Mouse (Mus musculus) heart, adult 2 months (tissue): ENCODE data around the gene Ndufs8.

Experiments
- CTCF ChIP-seq: fragments of 200-600 bp; IDR thresholded peaks from 2 replicates; pipeline ENCODE4 v1.8.1; 2022; ENCODE audit warnings: antibody characterized with exemption, mild to moderate bottlenecking, moderate library complexity
- EP300 ChIP-seq: fragments of 200-500 bp; IDR thresholded peaks from 2 replicates; pipeline ENCODE4 v1.6.1; 2011; ENCODE audit warnings: low read depth, low read length, control low read depth; ENCODE audit not compliant: insufficient read depth
- POLR2A ChIP-seq: fragments of 200-500 bp; IDR thresholded peaks from 2 replicates; pipeline ENCODE4 v1.6.1; 2011; ENCODE audit warnings: mild to moderate bottlenecking, low read depth, low read length, control low read depth; ENCODE audit not compliant: insufficient read depth

DNA sequence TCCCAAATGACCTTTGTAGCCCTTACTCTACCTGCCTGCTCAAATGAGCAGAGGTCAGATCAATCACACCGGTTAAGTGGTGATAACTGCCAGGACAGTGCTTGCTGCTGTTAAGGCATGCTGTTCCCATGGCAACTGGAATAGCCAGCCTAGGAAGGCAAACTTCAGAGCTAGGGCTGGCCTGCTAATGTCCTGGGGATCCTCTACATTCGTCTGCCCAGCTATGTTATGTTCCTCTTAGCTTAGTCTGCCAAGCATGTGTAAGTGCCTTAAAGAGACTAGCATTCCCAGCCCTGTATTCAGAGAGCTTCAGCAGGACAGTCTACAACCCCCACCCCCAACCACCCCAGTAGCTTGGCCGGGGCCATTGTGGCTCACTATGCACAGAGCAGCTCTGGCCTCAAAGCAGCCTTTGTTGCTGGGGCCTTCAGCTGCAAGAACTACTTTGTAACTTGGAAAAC, 17.4 kb downstream of the Ndufs8 start:
- TF ChIP-seq EP300 = no peak
- no peak for TF ChIP-seq POLR2A
- TF ChIP-seq CTCF = no peak
